Mouse (Mus musculus) gastrocnemius, postnatal 10 days (tissue): ENCODE measurements at regions not wholly inside any gene's neighbourhood (a gene's known extent, or its start where the extent isn't known, plus 50 kb on each side); places are given as distances from the start of the nearest gene placed in this dataset.

Source experiments
- DNase-seq: peaks from one replicate; pipeline ENCODE4 v3.0.0; 2021; ENCODE audit warnings: mixed read lengths

DNA sequence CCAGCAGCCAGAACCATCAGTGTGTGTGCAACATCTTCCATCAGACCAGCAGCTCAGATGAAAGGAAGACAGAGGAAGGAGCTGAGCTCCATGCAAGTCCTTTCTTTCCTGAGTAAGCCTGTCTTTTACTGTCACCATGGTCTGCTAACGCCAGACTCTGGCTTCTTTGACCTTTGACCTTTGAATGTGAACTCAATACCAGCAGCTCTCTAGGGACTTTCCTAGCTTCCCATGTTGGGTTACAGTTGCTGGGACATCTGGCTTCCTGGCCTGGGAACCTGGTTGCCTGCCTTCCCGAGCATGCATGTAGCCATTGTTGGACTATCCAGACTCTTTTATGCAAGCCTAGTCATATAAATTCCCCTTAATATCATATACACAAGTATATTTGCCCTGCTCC lies 492.3 kb downstream of the Tmem132b start:
- no peak for DNase-seq

DNA sequence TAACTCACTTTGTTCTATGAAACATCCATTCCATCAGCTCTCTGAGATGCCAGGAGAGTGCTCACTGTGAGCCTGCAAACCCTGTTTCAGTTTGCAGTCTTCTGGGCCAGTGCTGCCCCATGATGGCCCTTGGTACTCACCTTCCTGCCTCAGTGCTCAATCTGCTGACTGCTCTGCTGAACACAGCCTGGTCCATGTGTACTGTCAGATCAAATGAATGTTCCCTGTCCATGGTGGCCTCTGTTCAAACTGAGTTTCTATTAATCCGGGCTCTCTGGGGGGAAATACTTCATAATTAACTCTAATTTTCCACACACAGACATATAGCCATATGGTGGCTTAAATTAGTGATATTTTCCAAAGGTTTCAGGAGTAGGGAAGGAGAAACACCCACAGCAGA lies 503.3 kb downstream of the Tmem132b start:
- no peak for DNase-seq

GRCm38 (mm10) chr5:126036686-126037085 lies 505.1 kb downstream of the Tmem132b start:
- DNase-seq, result no peak

GRCm38 (mm10) chr5:126045761-126046160 lies 514.2 kb downstream of the Tmem132b start:
- no peak for DNase-seq

GRCm38 (mm10) chr5:126063644-126064043 lies 532.1 kb downstream of the Tmem132b start:
- no peak for DNase-seq

- DNase-seq, result no peak
Measured at GRCm38 (mm10) chr5:126079281-126079838, 547.8 kb downstream of the Tmem132b start.

GRCm38 (mm10) chr5:126088251-126088914 lies 556.8 kb downstream of the Tmem132b start:
- DNase-seq, result no peak

DNA sequence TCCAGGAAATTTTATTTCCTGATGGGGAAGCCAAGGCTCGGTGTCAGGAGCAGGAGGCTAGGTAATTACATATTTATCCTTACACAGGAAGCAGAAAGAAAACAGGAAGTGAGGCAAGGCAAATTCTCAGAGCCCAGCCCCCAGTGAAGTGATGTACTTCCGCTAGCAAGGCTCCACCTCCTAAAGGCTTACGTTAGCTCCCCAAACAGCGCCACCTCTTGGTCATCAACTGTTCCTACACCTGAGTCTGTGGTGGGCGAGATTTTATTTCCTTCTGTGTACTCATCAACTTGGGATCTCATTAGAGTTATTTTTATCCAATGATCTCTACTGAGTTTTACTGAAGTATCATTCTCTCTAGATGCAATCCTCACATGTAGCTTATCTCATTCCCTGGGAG lies 561.6 kb downstream of the Tmem132b start:
- DNase-seq, result no peak

- DNase-seq, result no peak
Measured at GRCm38 (mm10) chr5:126096616-126097261, 565.2 kb downstream of the Tmem132b start.

- DNase-seq, result no peak
Measured at GRCm38 (mm10) chr5:126097262-126097628, 565.7 kb downstream of the Tmem132b start.

DNA sequence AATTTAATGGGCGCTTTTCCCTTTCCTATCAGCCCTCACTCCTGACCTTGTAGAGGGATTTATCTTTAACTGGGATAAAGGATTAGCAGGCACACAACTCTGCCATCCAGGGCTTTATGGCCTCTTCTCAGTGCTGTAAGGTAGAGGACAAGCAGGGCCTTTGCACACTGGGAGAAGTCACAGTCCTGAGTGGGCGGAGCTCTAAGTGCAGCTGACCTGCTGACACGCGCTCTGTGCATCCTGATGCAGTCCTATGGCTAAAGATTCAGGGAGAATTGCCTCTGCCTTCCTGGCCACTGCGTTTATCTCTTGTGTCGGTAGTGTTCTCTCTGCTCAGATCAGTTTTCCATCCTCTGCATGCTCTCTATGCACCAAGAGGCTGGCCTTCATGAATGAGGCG lies 566.9 kb downstream of the Tmem132b start:
- DNase-seq, result no peak

- no peak for DNase-seq
Measured at GRCm38 (mm10) chr5:126099931-126100330, 568.4 kb downstream of the Tmem132b start.

GRCm38 (mm10) chr5:126104464-126104863 lies 572.9 kb downstream of the Tmem132b start:
- no peak for DNase-seq

GRCm38 (mm10) chr5:126104883-126105282 lies 573.3 kb downstream of the Tmem132b start:
- no peak for DNase-seq

DNA sequence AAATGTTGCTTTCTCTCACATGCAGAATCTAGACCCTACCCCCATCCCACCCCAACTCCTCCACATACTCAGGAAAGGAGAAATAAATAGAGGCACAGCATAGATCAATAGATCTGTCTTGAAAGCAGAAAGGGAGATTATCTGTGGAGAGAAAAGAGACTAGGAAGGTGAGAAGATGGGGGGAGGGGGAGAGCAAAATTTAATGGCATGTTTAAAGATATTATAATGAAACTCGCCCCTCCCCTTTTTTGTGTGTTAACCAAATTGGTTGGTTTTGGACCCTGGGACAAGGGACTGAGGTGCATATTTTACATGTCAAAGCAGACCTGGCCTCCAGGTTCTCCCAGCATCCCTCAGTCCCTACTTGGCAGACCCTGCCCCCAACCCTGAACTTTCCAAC lies 573.9 kb downstream of the Tmem132b start:
- no peak for DNase-seq

- no peak for DNase-seq
Measured at GRCm38 (mm10) chr5:126107020-126107419, 575.4 kb downstream of the Tmem132b start.

GRCm38 (mm10) chr5:126108837-126109236 lies 577.3 kb downstream of the Tmem132b start:
- DNase-seq, result no peak

- DNase-seq, result no peak
Measured at GRCm38 (mm10) chr5:126117291-126117690, 585.7 kb downstream of the Tmem132b start.

DNA sequence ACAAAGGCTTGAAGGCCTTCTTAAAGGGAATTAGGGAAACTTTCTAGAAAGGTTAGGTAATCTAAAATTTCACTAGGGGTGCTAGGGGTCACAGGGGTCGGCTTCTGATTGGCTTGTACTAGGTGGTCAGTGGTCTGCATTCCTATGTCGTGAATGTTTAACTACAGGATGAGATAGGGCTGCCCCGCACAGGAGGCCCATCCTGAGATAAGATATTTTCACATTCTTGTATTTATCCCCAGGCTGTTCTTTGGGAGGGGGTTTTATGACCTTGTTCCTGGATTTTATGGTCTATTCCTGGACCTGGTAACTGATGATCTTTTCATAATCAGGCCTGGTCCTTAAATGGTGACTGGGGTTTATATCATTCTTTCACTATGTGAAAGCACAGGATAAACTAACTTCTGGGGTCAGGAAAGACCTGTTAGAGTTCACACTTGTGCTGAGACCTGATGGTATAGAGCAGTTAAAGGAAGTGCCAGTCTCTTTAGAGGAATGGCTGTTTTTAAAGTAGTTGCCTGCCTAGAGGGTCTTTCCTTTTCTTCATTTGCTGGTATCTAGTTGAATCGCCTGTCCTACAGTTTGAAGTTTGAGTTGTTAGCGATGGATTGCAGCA lies 586.4 kb downstream of the Tmem132b start:
- no peak for DNase-seq

GRCm38 (mm10) chr5:126118731-126119130 lies 587.2 kb downstream of the Tmem132b start:
- no peak for DNase-seq

GRCm38 (mm10) chr5:126123216-126123615 lies 591.6 kb downstream of the Tmem132b start:
- DNase-seq, result no peak

GRCm38 (mm10) chr5:126127486-126127885 lies 595.9 kb downstream of the Tmem132b start:
- DNase-seq, result no peak

DNA sequence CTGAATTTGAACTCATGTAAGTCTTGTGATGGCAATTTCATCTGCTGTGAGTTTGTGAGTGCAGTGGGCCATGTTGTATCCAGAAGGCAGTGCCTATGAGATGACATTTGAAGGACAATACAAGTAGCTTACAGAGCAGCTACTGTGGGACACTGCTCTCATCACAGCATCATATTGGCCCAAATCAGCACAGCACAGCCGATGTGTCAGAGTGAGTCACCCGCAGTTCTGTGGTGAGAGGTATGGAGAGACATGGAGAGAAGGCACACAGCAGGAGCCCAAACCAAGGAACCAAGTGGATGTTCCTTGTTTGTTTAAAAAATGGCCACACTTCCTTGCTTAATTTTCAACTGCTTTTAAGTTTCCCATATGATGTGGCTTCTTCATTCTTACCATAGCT lies 617.3 kb downstream of the Tmem132b start:
- DNase-seq, result no peak
